9 mouse cellular contexts compared by ENCODE assay signal in the genomic region with DNA sequence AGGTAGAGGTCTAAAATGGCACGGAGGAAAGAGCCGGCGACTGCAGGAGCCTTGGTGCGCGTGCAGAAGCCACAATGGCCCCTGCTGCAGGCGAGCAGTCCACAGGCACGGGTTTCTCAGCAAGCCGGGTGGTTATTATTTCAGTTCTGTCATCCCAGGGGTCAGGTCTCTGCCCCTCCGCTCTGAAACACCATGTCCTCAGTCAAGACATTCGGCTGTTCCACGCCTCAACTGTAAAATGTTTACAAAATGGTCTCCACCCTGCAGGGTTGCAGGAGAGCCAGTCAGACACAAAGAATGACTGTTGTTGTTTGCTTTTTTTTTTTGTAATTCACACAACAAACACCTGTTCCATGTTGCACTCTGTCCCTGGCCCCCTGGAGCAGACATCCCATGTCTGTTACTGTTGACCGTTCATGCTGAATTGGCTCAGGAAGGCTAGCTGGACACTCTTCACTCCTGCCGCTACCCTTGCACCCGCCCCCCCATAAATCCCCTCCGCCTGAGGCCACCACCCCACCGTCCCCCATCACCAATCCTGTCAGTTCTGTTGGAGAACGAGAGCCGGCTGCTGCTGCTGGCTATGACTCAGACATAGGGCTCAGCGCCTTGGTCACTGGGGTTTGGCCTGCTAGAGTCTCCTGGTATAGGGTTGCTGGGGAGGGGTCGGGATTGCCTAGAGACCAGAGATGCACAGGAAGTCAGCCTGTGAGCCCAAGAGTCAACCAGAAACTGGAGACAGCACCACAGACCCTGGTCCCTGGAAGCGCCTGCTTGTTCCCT. TPM values are rescaled to one million over a fixed set of nuclear protein-coding genes. Genes with fewer than 3 reads are reported as not detected.
DNase-seq lines count a peak whose midpoint lies in the region; ATAC-seq and TF ChIP-seq lines count a peak whose summit lies in the region.
"Had no signal": no experiment of that assay in that cellular context is flagged by ENCODE, and none has a peak within 500 bp of the region (broad histone marks: within the 10 kb centered on the region; RNA-seq: fewer than 3 reads in every experiment).

No protein-coding gene starts in this region.

- peaks cover 24% of the 10 kb centered on the region for H3K4me1 ChIP-seq in lung, postnatal 0 days (ENCODE audit: insufficient read depth, low read depth, low read length)
- H3K4me1 ChIP-seq in hindbrain, embryonic 13.5 days (replicated peaks): peaks cover 54% of the 10 kb centered on the region
- H3K4me1 ChIP-seq in stomach, embryonic 14.5 days (ENCODE audit: control insufficient read depth, insufficient read depth, low read length): peaks cover 62% of the 10 kb centered on the region

- peak; percentile 42 for ATAC-seq in lung, postnatal 0 days
- no peak for ATAC-seq in hindbrain, embryonic 13.5 days (ENCODE audit: low FRiP score)
- ATAC-seq in stomach, embryonic 14.5 days (ENCODE audit: insufficient number of reproducible peaks, insufficient read depth, low FRiP score, low read depth): no peak

- TF ChIP-seq CTCF in lung, postnatal 0 days (IDR thresholded peaks at IDR 0.05): no peak

- 36% methylated on average over 21 of the region's 21 CpGs for WGBS in lung, postnatal 0 days
- 36% methylated on average over 21 of the region's 21 CpGs for WGBS in hindbrain, embryonic 13.5 days
- 12% methylated on average over 21 of the region's 21 CpGs for WGBS in stomach, embryonic 14.5 days

- H3K9ac ChIP-seq in lung, postnatal 0 days (replicated peaks; ENCODE audit: low read depth): no peak overlapping the region
- peak overlapping the region; percentile 49; the same call in 1 of the 2 replicates for H3K9ac ChIP-seq in hindbrain, embryonic 13.5 days
- no peak overlapping the region for H3K9ac ChIP-seq in stomach, embryonic 14.5 days (replicated peaks; ENCODE audit: low read depth, low read length)

- no peak overlapping the region for H3K4me2 ChIP-seq in lung, postnatal 0 days (replicated peaks; ENCODE audit: low read depth, low read length)
- no peak overlapping the region; the same call in 1 of the 2 replicates for H3K4me2 ChIP-seq in hindbrain, embryonic 13.5 days
- peak overlapping the region; percentile 21 for H3K4me2 ChIP-seq in stomach, embryonic 14.5 days (replicated peaks; ENCODE audit: low read depth, low read length)

- H3K27ac ChIP-seq in lung, postnatal 0 days (ENCODE audit: low read length): peak overlapping the region; percentile 32; the same call in 1 of the 2 replicates
- no peak overlapping the region for H3K27ac ChIP-seq in hindbrain, embryonic 13.5 days
- peak overlapping the region; percentile 86 for H3K27ac ChIP-seq in stomach, embryonic 14.5 days (ENCODE audit: low read length)

- no peaks in the 10 kb centered on the region for H3K27me3 ChIP-seq in lung, postnatal 0 days (replicated peaks; ENCODE audit: insufficient read depth, low read length)
- peaks cover 16% of the 10 kb centered on the region; the same call in 1 of the 2 replicates for H3K27me3 ChIP-seq in hindbrain, embryonic 13.5 days
- no peaks in the 10 kb centered on the region for H3K27me3 ChIP-seq in stomach, embryonic 14.5 days (ENCODE audit: control insufficient read depth, insufficient read depth, low read length)

- no peak overlapping the region for H3K4me3 ChIP-seq in lung, postnatal 0 days (ENCODE audit: low read depth, low read length)
- no peak overlapping the region for H3K4me3 ChIP-seq in hindbrain, embryonic 13.5 days
- no peak overlapping the region for H3K4me3 ChIP-seq in stomach, embryonic 14.5 days (ENCODE audit: low read depth, low read length)

- peak; percentile 82 for DNase-seq in lung, postnatal 0 days (ENCODE audit: low spot score)
- no peak for DNase-seq in lung, postnatal 14 days
- peak; percentile 32 to 48 for DNase-seq in kidney, postnatal 36 days
- no peak for DNase-seq in right cerebral cortex, postnatal 36 days (ENCODE audit: low spot score in 2 of 2)
- DNase-seq in thymus, postnatal 14 days: no peak
- DNase-seq: adrenal gland, postnatal 25 days; heart, postnatal 4 days had no signal

- TF ChIP-seq EP300 in lung, postnatal 0 days (IDR thresholded peaks at IDR 0.05): peak; percentile 58

- H3K9me3 ChIP-seq in lung, postnatal 0 days (ENCODE audit: low read length): no peaks in the 10 kb centered on the region
- H3K9me3 ChIP-seq in hindbrain, embryonic 13.5 days: no peaks in the 10 kb centered on the region
- H3K9me3 ChIP-seq in stomach, embryonic 14.5 days (ENCODE audit: control insufficient read depth, low read depth, low read length): no peaks in the 10 kb centered on the region

- no peaks in the 10 kb centered on the region for H3K36me3 ChIP-seq in lung, postnatal 0 days (ENCODE audit: insufficient read depth, low read length)
- H3K36me3 ChIP-seq in hindbrain, embryonic 13.5 days: no peaks in the 10 kb centered on the region
- no peaks in the 10 kb centered on the region for H3K36me3 ChIP-seq in stomach, embryonic 14.5 days (ENCODE audit: control insufficient read depth, insufficient read depth, low read length)

RNA-seq across cellular contexts. Expression of a gene that starts 33.3 kb away (rescaled TPM):
- polyA plus RNA-seq in lung, postnatal 0 days (2015; fragmentation: Nextera tagmentation; extraction: Ambion mirVana): 9.5 and 9.9 TPM in 2 replicates
- polyA plus RNA-seq in hindbrain, embryonic 13.5 days (2015; fragmentation: Nextera tagmentation; extraction: Ambion mirVana): 21.3 and 22.1 TPM in 2 replicates
- 11.1 and 11.6 TPM in 2 replicates for polyA plus RNA-seq in stomach, embryonic 14.5 days (2014; fragmentation: Nextera tagmentation; extraction: Ambion mirVana)

Comparison
In these comparisons a context has a peak if more than half of its experiments do, and no peak if none do; other contexts are left out.
1. DNase-seq: peak in lung, postnatal 0 days (single experiment) and kidney, postnatal 36 days (2 of 2); none in lung, postnatal 14 days (single experiment), right cerebral cortex, postnatal 36 days (0 of 2) and thymus, postnatal 14 days (single experiment).